Comparison of ENCODE assay signal across 11 mouse cellular contexts in the genomic region with DNA sequence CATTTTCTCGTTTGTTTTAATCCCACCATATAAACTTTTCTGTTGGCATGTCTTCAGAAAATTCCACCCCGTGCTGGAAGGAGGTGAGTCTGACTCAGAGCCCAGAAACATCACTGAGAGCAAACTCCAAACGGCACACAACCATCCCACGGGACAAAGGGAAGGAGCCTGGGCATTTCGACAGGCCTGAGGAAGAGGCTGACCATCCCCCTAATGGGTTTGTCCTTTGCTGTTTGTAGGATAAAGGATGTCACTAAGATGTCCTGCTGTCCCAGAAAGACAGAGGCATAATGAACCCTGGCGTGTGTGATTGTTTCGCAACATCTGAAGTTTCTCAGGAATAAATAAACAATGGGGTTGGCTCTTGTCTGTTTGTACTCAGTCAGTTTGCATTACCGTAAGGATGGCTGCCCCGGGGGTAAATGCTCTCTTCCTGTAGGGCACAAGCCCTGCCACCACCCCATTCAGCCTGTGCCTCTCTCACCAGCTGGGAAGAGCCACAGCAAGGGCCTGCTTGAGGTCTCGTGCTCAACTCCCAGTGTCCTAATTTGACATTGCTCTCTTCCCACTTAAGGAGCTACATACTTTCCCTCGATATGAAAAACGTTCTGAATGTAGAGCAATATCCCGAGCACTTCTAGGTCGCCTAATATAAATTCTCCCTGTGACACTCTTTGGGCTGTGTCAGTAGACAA. TPM values are rescaled to one million over a fixed set of nuclear protein-coding genes. Genes with fewer than 3 reads are reported as not detected.
DNase-seq lines count a peak whose midpoint lies in the region; ATAC-seq lines count a peak whose summit lies in the region.
"Had no signal": no experiment of that assay in that cellular context is flagged by ENCODE, and none has a peak within 500 bp of the region (broad histone marks: within the 10 kb centered on the region; RNA-seq: fewer than 3 reads in every experiment).

No protein-coding gene starts in this region.

- WGBS in heart, embryonic 11.5 days (ENCODE audit: insufficient replicate concordance) = 35% methylated on average over 14 of the region's 14 CpGs
- 23% methylated on average over 14 of the region's 14 CpGs for WGBS in forebrain, embryonic 15.5 days

- H3K9ac ChIP-seq in heart, embryonic 11.5 days (ENCODE audit: low read depth, low read length) = no peak overlapping the region
- H3K9ac ChIP-seq in forebrain, embryonic 15.5 days (replicated peaks) = no peak overlapping the region
- H3K9ac ChIP-seq: limb, embryonic 15.5 days; midbrain, embryonic 15.5 days had no signal

- ATAC-seq in heart, embryonic 11.5 days (replicated peaks; ENCODE audit: insufficient number of reproducible peaks, low FRiP score, low TSS enrichment) = no peak
- ATAC-seq in forebrain, embryonic 15.5 days (replicated peaks) = no peak
- ATAC-seq: midbrain, embryonic 15.5 days had no signal

- no peak overlapping the region for H3K27ac ChIP-seq in heart, embryonic 11.5 days (ENCODE audit: low read depth, low read length)
- H3K27ac ChIP-seq in forebrain, embryonic 15.5 days (replicated peaks) = no peak overlapping the region
- H3K27ac ChIP-seq: limb, embryonic 15.5 days; midbrain, embryonic 15.5 days had no signal

- H3K4me2 ChIP-seq in heart, embryonic 11.5 days = no peak overlapping the region
- no peak overlapping the region for H3K4me2 ChIP-seq in forebrain, embryonic 15.5 days (replicated peaks)
- H3K4me2 ChIP-seq: limb, embryonic 15.5 days; midbrain, embryonic 15.5 days had no signal

- DNase-seq in heart, adult 11 months = peak; percentile 86
- DNase-seq in left cerebral cortex, postnatal 4 days = peak; percentile 30
- DNase-seq in left cerebral cortex, adult 18-20 months (ENCODE audit: low spot score in 2 of 2) = no peak
- peak; percentile 29 for DNase-seq in embryo, embryonic 9.5 days (ENCODE audit: extremely low spot score)
- peak; percentile 98 for DNase-seq in retina, postnatal 1 day
- DNase-seq in yolk sac, embryonic 10.5 days (ENCODE audit: low spot score) = no peak
- DNase-seq: heart, postnatal 10 days had no signal

- peaks cover 7% of the 10 kb centered on the region; the same call in 1 of the 2 replicates for H3K27me3 ChIP-seq in heart, embryonic 11.5 days (ENCODE audit: control insufficient read depth, insufficient read depth, low read length)
- no peaks in the 10 kb centered on the region for H3K27me3 ChIP-seq in forebrain, embryonic 15.5 days
- H3K27me3 ChIP-seq: limb, embryonic 15.5 days; midbrain, embryonic 15.5 days had no signal

- H3K4me3 ChIP-seq in heart, embryonic 11.5 days (ENCODE audit: low read depth, low read length) = no peak overlapping the region
- H3K4me3 ChIP-seq in forebrain, embryonic 15.5 days = no peak overlapping the region
- H3K4me3 ChIP-seq: limb, embryonic 15.5 days; midbrain, embryonic 15.5 days had no signal

- peaks cover 6% of the 10 kb centered on the region; the same call in 1 of the 2 replicates for H3K4me1 ChIP-seq in heart, embryonic 11.5 days (ENCODE audit: control insufficient read depth, insufficient read depth, low read length)
- peaks cover 7% of the 10 kb centered on the region; the same call in 1 of the 2 replicates for H3K4me1 ChIP-seq in forebrain, embryonic 15.5 days
- H3K4me1 ChIP-seq: midbrain, embryonic 15.5 days had no signal

- H3K9me3 ChIP-seq in heart, embryonic 11.5 days (replicated peaks; ENCODE audit: control insufficient read depth, low read length) = no peaks in the 10 kb centered on the region
- H3K9me3 ChIP-seq in forebrain, embryonic 15.5 days = no peaks in the 10 kb centered on the region
- H3K9me3 ChIP-seq: limb, embryonic 15.5 days; midbrain, embryonic 15.5 days had no signal

- no peaks in the 10 kb centered on the region for H3K36me3 ChIP-seq in heart, embryonic 11.5 days (ENCODE audit: control insufficient read depth, insufficient read depth, low read length)
- H3K36me3 ChIP-seq in forebrain, embryonic 15.5 days = no peaks in the 10 kb centered on the region
- H3K36me3 ChIP-seq: limb, embryonic 15.5 days; midbrain, embryonic 15.5 days had no signal

- intact Hi-C loops in left cerebral cortex, postnatal 4 days (cut with DNase I) = no loop called here

RNA-seq across cellular contexts. Expression of gene Armc2, which starts 26.7 kb away (rescaled TPM):
- 0.82 and 0.86 TPM in 2 replicates for polyA plus RNA-seq in heart, embryonic 11.5 days (2014; fragmentation: Nextera tagmentation; extraction: Ambion mirVana)
- 10 to 100 TPM; 16.5 to 18.5 TPM for total RNA-seq in left cerebral cortex, postnatal 4 days (2021)
- total RNA-seq in left cerebral cortex, adult 18-20 months (2021) = 10 to 100 TPM; 12.2 to 16.9 TPM
- 9.0 and 11.0 TPM in 2 replicates for polyA plus RNA-seq in forebrain, embryonic 15.5 days (2015; fragmentation: Nextera tagmentation; extraction: Ambion mirVana)

Comparison
In these comparisons a context has a peak if more than half of its experiments do, and no peak if none do; other contexts are left out.
1. DNase-seq: peak in heart, adult 11 months (single experiment), left cerebral cortex, postnatal 4 days (single experiment), embryo, embryonic 9.5 days (single experiment) and retina, postnatal 1 day (single experiment); none in left cerebral cortex, adult 18-20 months (0 of 2) and yolk sac, embryonic 10.5 days (single experiment).